Mouse (Mus musculus) right cerebral cortex, postnatal 36 days (tissue): Measurements from ENCODE around the gene Grk3.

Source experiments
- DNase-seq, 2 experiments: peaks; one replicate each; pipeline ENCODE4 v3.0.0; 2022; ENCODE audit warnings: low spot score in 2 of 2, mixed read lengths in 1 of 2

Gene Grk3

DNA sequence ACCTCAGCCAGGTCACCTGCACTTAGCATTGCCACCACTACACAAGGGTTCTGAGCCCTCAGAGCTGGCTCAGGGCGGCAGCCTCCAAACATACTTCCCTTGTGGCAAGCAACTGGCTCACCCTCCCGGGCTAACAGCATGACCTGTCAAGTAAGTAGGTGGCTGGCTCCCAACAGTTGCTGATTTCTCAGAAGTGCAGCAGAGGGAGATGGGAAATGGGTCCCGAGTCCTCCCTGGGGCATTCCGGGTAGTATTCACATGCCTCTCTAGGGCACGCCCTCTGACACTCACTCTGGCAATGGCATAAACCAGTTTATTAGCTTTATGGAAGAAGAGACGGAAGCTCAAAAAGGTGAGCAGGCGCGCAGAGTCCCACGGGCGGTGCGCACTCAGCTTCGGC lies 74.6 kb downstream of the Grk3 start:
- no peak for DNase-seq

DNA sequence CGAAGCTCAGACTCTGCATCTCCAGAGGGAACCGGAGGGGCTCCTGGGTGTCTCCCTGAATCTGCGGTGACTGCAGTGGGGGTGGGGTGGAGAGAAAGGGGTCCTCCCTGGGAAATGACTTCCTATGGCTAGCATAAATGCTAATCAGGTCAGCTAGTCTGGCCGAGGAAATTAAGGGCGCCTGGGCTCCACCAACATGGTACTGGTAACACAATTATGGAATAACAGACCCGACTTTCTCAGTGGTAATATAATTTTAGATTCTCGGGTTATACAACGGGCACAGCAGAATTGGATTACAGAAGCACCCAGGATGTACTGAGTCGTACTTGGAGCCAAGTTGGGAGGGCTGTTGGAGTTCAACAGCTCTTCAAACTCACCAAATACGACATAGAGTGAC lies 79.0 kb downstream of the Grk3 start:
- DNase-seq: no peak

DNA sequence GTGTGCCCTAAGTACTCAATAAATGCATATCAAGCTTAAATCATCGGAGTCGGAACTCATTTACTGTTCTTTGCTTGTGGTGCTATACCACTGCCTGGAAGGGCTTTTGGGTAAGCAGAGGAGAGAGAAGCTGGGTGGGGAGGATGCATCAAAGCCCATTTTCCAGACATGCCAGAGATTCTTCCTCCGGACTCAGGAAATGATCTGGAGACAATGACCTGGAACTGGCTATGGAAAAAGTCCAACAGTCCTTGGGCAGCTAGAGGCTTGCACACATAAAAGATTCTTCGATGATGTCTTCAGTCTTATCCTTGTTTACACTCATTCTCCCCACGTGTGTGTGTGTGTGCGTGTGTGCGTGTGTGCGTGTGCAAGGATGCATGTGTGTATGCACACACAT lies 80.2 kb downstream of the Grk3 start:
- DNase-seq: no peak

DNA sequence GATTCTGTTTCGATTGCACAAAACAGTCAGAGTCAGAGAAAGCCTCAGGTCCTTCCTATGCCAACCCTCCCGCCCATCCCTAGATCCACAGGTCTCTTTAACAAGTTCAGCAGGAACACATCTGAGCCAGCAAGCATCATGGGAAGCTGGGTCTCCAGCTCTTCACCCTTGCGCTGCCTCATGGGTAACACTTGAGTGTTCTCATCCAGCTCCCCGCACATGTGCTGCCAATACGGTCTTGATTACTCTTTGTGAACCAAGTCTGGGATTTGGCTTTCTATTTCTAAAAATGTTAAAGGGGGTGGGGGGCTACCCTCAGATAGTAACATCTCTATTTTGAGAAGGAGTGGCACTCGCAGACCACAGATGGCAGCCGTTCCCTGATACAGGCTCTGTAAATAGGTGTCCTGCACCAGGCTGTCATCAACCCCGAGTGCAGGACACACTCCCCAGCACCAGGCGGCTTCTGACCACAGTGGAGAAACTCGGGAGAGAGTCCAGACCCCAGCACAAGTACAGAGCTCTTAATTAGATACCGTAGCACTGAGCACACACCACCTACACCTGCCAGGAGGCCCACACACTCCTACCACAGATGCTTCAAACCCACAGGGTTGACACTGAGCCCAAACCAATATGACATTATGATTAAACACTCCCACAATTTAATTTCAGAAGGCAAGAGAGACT lies 82.6 kb downstream of the Grk3 start:
- no peak for DNase-seq

DNA sequence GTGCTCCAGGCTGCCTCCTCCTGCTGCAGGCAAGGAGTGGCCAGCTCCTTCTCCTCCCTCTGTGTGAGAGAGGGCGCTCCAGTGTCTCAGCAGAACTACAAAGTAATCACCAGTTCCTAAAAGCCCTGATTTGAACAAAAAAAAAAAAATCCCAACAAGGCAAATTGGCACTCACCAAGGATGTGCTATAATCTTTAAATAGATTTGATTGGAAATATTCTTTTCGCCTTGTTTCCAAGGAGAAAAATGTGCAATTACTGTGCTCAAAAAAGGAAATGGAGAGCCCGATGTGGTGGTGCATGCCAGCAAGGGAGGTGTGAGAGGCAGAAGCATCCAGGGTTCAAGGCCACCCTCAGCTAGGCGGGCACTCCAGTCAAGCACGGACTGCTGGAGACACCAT lies 83.7 kb downstream of the Grk3 start:
- no peak for DNase-seq

DNA sequence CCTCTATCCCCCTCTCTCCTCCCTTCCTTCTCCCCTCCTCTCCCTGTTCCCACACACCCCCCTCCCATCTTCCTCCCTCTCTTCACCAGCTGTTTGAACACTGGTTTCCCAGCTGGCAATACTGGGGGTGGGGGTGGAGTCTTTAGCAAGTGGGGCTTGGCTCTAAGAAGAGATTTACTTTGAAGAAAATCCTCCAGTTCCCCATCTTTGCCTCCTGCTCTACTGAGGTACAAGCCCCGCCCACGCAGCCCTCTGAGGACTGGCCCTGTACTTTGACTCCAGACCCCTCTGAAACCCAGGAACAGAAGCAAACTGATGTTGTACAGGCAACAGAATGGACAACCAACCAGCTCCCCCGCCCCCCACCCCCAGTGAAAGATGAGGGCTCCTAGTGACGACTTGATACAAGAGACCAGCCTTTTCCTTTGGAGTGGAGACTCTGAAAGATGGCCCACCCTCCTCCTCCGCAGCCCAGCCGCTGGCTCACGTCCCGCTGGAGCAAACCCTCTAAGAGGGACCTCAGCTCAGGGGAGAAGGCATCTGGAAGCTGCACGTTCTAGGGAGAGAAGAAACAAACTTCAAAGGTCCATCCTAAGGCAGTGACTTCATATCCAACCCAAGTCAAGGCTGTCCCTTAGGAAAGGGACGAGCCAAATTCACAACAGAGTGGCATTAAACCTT lies 87.2 kb downstream of the Grk3 start:
- DNase-seq: no peak

DNA sequence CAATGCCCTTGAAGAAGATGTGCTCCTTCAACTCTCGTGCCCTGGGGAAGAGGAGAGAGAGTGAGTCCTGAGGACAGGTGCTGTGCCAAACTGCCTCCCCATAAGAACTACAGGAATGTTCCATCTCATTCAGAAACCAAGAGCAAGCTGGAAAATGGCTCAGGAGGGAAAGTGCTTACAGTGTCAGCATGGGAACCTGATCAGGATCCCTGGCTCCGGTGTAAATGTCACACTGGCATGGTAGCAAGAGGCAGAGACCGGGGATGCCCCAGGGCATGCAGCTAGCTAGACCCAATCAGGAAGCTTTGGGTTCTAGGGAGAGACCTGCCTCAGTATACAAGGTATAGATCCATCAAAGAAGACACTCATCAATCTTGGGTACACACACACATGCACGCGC lies 90.2 kb downstream of the Grk3 start:
- no peak for DNase-seq

DNA sequence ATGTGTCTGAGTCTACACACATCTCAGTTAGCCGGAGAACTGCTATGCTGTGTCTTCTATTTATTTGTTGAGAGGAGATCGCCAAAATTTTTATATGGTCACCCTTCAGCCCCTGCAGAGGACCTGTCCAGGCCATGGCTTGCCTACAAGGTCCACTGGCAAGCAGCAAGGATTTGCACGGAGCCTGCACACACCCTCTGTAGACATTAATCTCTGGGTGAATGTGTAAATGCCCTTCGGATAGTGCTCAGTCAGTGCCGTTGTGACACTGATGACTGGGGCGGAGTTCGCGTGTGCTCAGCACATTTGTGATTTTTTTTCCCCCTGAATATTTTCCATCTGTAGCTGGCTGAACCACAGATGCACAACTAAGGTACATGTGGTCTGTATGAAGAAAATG lies 90.8 kb downstream of the Grk3 start:
- no peak for DNase-seq

DNA sequence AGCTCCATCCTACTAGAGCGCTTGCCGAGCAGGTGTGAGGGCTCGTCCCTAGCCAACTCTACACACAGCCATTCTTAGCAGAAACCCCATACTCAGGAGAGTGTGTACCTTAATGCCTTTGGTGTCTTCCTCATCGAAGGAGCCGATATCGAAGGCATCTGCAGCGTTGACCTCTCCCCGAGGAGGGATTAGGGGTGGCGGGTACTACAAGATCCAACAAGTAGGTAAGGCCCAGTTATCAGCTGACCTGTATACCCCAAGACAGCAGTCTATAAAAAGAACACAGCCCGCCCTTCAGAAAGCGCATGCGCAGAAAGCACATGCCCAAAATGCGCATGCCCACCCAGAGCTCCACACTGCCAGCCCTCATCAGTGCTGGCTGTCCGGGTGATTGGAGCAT lies 91.8 kb downstream of the Grk3 start:
- no peak for DNase-seq

DNA sequence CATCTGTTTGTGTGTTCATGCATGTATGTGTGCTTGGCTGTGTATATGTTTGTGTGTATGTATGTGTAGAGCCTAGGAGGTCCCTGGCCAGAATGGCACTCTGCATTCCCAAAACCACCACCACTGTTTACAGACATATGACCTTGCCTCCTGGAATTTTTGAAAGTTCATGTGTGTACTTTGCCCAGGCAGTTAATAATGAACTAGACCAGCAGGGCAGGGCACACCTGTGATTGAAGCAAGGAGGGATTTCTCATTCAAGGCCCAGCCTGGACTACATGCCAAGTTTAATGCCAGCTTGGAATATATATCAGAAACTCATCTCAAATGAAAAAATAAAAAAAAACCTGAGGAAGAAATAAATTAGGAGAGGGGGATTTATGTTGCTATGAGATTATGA lies 93.7 kb downstream of the Grk3 start:
- DNase-seq: no peak

DNA sequence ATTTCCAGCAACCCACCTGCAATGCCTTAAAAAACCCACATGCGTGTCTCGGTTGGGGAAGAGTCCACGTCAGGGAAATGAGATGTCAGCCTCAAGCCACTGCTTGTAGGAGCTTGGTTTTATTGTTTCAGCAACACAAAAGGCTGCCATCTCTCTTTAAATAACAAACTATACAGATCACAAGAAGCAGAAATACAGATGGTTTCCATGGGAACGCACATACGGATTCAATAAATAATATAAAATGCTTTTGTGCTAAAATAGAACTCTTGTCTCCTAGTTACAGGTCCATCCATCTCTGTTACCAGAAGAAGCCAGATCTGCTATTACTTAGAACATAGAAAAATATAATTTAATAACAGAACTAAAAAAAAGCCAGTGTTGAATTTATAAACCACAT lies 105.2 kb downstream of the Grk3 start:
- DNase-seq: no peak

DNA sequence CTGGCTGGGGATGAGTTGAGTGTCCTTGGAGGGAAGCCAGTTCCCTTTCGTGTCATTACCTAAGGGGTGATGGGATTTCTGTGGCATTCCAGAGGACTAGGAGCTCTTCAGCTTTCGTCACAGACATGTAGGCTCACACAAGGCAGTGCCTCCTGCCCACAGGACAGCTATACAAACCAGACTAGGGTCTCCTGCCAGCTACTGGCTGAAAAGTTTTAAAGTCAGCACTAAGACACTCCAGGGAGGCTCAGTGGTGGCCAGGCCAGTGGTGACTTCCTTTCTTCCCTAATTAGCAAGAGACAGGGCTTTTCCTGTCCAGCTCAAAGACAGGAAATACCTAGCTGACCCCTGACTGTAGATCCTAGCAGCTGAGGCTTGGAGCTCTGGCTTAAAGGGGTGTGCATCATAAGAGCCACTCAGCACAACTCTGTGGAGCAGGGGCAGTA lies 107.4 kb downstream of the Grk3 start:
- DNase-seq: no peak

DNA sequence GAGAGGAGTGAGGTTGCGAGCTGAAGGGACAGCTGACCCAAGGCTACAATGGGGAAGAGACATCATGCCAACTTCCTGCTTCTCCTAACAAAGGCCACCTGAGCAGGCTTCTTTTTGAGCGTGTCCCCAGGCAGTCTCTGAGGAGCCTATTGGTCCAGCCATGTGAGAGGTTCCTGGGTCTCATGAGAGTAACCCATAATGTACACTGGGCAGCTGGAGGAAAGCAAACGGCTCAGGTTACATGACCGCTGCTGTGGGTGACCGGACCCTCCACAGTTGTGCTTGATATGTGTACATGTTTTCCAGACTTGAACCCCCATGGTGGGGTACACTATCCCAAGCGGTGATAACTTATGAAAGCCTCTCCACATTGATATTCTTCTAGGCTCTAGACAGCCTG lies 108.1 kb downstream of the Grk3 start:
- DNase-seq: no peak

DNA sequence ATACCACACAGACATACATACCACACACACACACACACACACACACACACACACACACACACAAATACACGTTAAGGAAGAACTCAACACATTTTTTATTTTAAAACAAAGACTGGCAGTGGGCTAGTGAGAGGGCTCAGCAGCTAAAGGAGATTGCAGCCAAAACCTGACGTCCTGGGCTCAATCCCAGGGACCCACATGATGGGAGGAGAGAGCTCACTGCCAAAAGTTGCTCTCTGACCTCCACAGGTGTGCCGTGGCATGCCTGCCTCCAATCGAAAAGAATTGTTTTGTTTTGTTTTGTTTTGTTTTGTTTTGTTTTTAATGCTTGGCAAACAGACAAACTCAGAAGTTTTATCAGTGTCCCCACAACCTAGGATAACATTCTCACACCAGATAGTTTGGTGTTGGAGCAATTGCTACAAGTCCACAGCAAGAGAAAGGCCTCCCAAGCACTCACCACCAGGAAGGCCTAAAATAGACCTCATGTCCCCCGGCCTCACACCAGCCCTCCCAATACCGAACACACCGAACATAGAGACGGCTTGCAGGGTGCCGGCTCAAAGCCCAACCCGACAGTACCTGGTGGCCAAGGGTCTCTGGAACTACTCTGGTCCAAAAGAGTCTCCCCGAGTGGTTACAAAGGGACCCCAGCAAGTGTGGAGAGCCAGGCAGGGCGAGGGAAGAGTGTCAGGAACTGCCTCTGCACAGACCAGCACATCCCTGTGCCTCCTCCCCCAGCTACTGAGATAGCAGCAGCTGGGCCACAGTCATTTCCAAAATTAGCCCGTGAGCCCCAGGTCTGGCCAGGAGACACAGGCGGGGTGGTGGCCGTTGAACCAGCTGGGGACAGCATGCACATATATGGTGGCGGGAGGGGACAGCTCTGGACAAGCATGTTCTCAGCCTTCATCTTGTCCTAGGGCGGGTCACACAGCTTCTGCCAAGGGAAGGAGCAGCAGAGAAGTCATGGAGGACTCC lies 119.6 kb downstream of the Grk3 start, which contains the start of gene Myo18b:
TSS of gene Myo18b (minus strand) at position 689 of the 981 bp plus-strand sequence.
- no peak for DNase-seq

DNA sequence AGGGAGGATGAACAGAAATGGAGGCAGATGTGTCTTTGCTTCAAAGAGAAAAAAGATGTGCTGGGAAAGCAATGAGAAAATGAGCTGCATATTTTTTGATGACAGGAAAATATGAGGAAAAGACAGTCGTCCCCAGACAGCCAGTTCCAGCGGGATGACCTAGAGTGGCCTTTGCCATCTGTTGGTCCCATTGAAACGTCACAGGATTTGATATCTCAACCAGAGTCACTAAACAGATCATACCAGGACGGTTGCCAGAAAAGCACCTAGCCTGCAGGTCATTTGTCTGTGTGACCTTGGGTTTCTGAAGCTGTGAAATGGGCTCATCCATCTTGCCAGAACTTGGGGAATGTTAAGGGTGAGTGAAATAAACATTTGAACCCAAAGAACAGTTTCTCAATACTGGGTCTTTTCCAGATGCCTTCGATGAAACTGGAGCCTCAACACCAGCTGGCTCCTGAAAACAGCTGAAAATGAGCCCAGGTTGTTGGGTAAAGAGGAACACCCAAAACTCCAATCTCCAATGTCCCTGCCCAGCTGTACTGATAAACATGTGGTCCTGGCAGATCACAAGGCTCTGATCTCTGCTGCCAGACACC lies 122.0 kb downstream of the Grk3 start:
- DNase-seq: no peak

DNA sequence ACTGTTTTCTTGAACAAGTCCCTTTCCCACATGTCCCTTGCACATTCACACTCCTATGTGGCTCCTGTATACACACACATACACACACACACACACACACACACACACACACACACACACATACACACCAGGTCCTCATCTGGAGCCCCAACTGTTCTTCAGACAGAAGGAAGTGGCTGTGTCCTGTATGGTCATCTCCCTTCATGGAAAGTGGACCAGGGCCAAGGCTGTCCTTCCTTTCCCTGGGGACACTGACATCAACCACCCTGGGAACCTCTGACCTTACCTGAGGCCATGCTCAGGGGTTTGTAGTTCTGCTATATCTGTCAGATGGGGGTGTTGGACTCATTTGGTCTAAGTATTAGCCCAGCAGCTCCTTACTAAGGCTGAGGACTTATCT lies 123.2 kb downstream of the Grk3 start:
- DNase-seq: no peak

DNA sequence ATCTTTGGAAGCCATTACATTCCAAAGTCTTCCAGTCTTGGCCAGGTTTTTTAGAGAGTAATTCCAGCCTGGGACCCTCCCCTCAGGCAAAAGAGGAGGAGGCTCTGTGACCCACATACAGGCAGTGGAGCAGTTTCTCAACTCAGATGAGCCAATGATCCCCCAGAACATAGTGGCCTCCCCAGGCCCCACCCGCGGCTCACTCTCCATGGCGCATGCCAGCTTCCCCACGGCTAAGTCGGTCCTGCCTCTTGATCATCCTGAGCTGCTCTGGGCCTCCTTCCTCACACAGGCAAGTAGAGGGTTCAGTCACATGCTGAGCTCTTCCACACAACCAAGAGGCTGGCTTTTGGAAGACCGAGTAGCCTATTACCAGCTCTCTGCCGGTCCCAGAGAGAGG lies 126.9 kb downstream of the Grk3 start:
- no peak for DNase-seq

DNA sequence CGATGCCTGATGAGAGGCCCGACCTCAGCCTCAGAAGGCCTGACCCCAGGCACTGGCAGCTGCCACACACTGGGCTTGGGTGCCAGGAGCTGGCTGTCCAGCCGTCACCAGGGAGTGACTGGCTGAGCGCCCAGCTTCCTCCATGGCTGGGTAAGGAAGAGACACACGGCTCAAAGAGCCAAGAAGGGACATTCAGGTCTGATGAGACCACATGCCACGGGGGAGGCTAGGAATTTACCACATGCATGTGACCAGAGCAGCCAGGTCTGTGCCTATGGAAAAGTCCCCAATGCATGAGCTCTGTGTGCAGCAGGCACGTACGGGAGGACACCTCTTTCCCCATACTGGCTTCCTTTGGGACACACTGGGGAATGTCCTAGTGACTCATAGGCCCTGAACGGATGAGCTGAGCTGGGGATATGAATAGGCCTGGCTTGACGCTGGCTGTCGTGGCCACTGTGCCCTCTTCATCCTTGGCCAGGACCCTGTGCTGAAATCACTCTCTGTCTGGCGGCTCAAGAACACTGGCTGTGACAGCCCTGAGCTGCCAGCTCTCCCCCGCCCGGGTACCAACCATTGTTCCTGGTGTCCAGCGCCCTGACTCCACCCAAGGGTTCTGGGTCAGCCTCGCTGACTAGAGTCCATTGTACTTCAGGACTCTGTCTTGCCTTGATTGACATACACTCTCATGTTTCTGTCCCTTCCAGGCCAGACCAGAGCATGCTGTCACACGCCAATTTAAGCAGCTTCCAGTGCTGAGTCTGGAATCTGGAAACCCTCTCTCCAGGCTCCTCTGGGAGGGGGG lies 128.7 kb downstream of the Grk3 start:
- peak in 1 of 2 experiments; percentile 30 for DNase-seq

DNA sequence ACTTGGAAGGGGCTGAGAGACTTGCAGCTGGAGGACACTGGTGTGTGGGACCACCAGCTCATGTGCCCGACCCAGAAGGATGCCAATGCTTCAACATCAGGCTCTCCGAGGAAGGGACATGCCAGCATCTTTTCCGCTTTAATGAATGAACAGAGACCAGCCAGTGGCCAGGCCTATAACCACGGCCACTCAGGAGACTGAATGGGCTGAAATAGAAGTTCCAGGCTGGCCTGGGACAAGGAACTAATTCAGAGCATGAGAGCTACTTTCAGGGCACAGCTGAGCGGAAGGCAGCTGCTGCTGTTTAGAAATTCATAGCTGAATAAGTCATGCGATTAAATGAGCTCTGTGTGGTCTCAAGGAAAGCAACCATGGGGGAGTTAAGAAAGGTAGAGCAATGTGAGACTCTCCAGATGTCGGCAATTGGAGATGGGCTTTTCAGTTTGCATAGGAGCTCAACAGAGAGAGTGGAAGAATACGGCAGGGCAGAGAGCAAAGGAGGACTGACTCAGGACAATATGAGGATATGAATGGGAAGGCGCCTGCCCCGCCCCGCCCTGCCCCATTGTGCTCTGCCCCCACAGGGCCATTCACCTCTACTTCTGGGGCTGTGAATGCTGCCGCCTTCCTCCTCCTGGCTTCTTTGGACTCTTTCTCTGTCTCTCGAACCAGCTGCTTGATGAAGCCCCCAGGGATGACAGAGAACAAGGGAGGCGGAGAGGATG lies 138.0 kb downstream of the Grk3 start:
- no peak for DNase-seq

DNA sequence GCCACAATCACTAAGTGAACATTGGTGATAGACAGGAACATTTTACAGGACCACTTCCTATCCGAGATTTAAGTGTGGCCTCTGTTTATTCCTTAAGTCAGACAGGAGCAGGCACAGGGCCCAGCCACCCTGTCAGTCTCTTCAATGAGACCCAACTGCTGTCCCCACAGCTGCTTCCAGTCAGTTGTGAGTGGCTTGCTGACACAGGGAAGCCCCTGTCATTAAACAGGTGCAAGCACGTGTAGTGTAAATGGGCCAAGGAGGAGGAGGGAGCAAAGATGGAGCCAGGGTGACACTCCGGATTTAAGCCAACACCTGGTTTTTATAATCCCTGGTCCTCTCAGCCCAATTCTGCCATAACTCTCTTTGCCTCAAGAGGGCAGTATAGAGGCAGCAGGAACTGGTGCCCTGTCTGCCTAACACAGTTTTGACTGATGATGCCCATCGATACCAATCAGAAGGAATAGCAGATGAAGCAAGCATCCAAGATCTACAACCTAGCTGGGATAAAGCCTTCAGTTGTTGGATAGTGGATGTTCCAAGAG lies 138.7 kb downstream of the Grk3 start:
- DNase-seq: no peak
